Mouse (Mus musculus) activated CD4-positive, CD25-positive, alpha-beta regulatory T cell, adult 9 weeks (primary cell): ENCODE data around the gene Gm7247. TPM values are rescaled to one million over a fixed set of nuclear protein-coding genes. Genes with fewer than 3 reads are reported as not detected.

Experiments used
- polyA plus RNA-seq: library from polyadenylated mRNA; unstranded; fragments of 100-300 nt; shearing (Covaris generic); gene quantifications from one replicate; pipeline ENCODE4 v1.2.1, GENCODE M21; 2017

Gm7247 gene
- not detected for polyA plus RNA-seq

GRCm38 (mm10) chr14:51361456-51361855 lies at the start of gene Gm7247:
Gene Gm7247 (plus strand): TSS chr14:51361756.

GRCm38 (mm10) chr14:51410520-51410919 lies 49.0 kb downstream of the Gm7247 start, which contains the start of gene Vmn2r88:
Gene Vmn2r88 (plus strand): TSS chr14:51410820.

GRCm38 (mm10) chr14:51451557-51451956 lies 90.0 kb downstream of the Gm7247 start, which contains the start of gene Vmn2r89:
Gene Vmn2r89 (plus strand): TSS chr14:51451857.

GRCm38 (mm10) chr14:51552490-51552889 lies 190.9 kb downstream of the Gm7247 start, which contains the start of gene Gm5622:
Gene Gm5622 (plus strand): TSS chr14:51552790.

GRCm38 (mm10) chr14:51573963-51574362 lies 212.4 kb downstream of the Gm7247 start, which contains the start of gene Gm17175:
Gene Gm17175 (minus strand): TSS chr14:51574063.

GRCm38 (mm10) chr14:51592039-51592438 lies 230.5 kb downstream of the Gm7247 start, which contains the start of gene Gm17174:
Gene Gm17174 (minus strand): TSS chr14:51592139.

GRCm38 (mm10) chr14:51611210-51611609 lies 249.7 kb downstream of the Gm7247 start, which contains the start of gene Gm17078:
Gene Gm17078 (minus strand): TSS chr14:51611310.

Other genes starting within 250 kb of the Gm7247 start
- not detected for gene Eddm3b, start 247.3 kb upstream of the Gm7247 start, polyA plus RNA-seq
- gene Rnase6, start 237.8 kb upstream of the Gm7247 start, polyA plus RNA-seq = 1.2 TPM
- gene Rnase1, start 215.0 kb upstream of the Gm7247 start, polyA plus RNA-seq = not detected
- not detected for gene Rnase2b, start 199.5 kb upstream of the Gm7247 start, polyA plus RNA-seq
- gene Ang2, start 162.6 kb upstream of the Gm7247 start, polyA plus RNA-seq = not detected
- not detected for gene Ear14, start 158.4 kb upstream of the Gm7247 start, polyA plus RNA-seq
- gene Rnase2a, start 105.6 kb upstream of the Gm7247 start, polyA plus RNA-seq = not detected
- gene Vmn2r88, start 49.1 kb downstream of the Gm7247 start, polyA plus RNA-seq = not detected
- gene Vmn2r89, start 90.1 kb downstream of the Gm7247 start, polyA plus RNA-seq = not detected
- not detected for gene Gm5622, start 191.0 kb downstream of the Gm7247 start, polyA plus RNA-seq
- not detected for gene Gm17175, start 212.3 kb downstream of the Gm7247 start, polyA plus RNA-seq
- gene Gm17174, start 230.4 kb downstream of the Gm7247 start, polyA plus RNA-seq = not detected
- not detected for gene Gm17078, start 249.6 kb downstream of the Gm7247 start, polyA plus RNA-seq